Mouse (Mus musculus) CH12.LX (cell line): ENCODE results near the gene Nfia. TPM values are rescaled to one million over a fixed set of nuclear protein-coding genes. Genes with fewer than 3 reads are reported as not detected.

ENCODE experiments used
- DNase-seq: peaks from one replicate; pipeline ENCODE4 v3.0.0-alpha.2; 2013; ENCODE audit errors: extremely low read depth
- H3K27ac ChIP-seq: 2 replicates; pipeline ENCODE4 v1.5.1; 2012; ENCODE audit warnings: low read depth, mild to moderate bottlenecking, control low read depth, moderate library complexity; ENCODE audit not compliant: insufficient read depth
- H3K27me3 ChIP-seq: replicated peaks from 2 replicates; pipeline ENCODE3; 2012; ENCODE audit warnings: inconsistent platforms
- H3K36me3 ChIP-seq, 2 experiments: replicated peaks in 1 of 2; 2 replicates each; pipeline versions ENCODE3 to v1.6.1; 2012; ENCODE audit warnings: inconsistent platforms in 1 of 2, low read length in 1 of 2, mild to moderate bottlenecking in 1 of 2, mixed read lengths in 1 of 2, moderate library complexity in 1 of 2; ENCODE audit not compliant: control insufficient read depth in 1 of 2, insufficient read depth in 1 of 2
- H3K4me1 ChIP-seq, 2 experiments: 2 replicates each; pipeline ENCODE4 v1.6.1; 2012; ENCODE audit warnings: inconsistent platforms in 1 of 2, moderate library complexity in 1 of 2; ENCODE audit not compliant: insufficient read depth in 2 of 2, control insufficient read depth in 1 of 2
- H3K4me2 ChIP-seq: 2 replicates; pipeline ENCODE4 v1.6.1; 2012; ENCODE audit warnings: low read depth, mild to moderate bottlenecking, control low read depth; ENCODE audit not compliant: poor library complexity, insufficient read depth, severe bottlenecking
- H3K4me3 ChIP-seq, 3 experiments: fragments of 150-350 bp in 1 of 3; sonication (generic) in 1 of 3; replicated peaks in 1 of 3; 2 replicates each; pipeline versions ENCODE3 to v1.5.1; 2011 to 2012; ENCODE audit warnings: low read depth in 2 of 3, low read length in 2 of 3, mild to moderate bottlenecking in 2 of 3, moderate library complexity in 2 of 3, control low read depth in 1 of 3, improper control_type of control experiment in 1 of 3, inconsistent platforms in 1 of 3, mixed read lengths in 1 of 3; ENCODE audit not compliant: poor library complexity in 1 of 3
- H3K79me2 ChIP-seq: replicated peaks from 2 replicates; pipeline ENCODE4 v1.6.1; 2012; ENCODE audit warnings: mild to moderate bottlenecking, moderate library complexity; ENCODE audit not compliant: control insufficient read depth, poor library complexity, insufficient read depth, severe bottlenecking; ENCODE audit errors: extremely low read depth
- H3K9ac ChIP-seq: 2 replicates; pipeline ENCODE4 v1.6.1; 2012; ENCODE audit warnings: low read depth, mild to moderate bottlenecking, control low read depth, moderate library complexity; ENCODE audit not compliant: insufficient read depth
- H3K9me3 ChIP-seq: replicated peaks from 2 replicates; pipeline ENCODE3; 2012; ENCODE audit warnings: low read length, inconsistent platforms, mixed read lengths
- BHLHE40 ChIP-seq: IDR thresholded peaks from 2 replicates; pipeline ENCODE4 v1.6.1; 2011; ENCODE audit warnings: mild to moderate bottlenecking, low read depth, low read length, improper control_type of control experiment
- CTCF ChIP-seq, 2 experiments: IDR thresholded peaks in 1 of 2; conservative IDR thresholded peaks in 1 of 2; 2 replicates each; pipeline ENCODE4 v1.5.1; 2011 to 2012; ENCODE audit warnings: low read depth in 2 of 2, low read length in 2 of 2, improper control_type of control experiment in 1 of 2, inconsistent platforms in 1 of 2, mild to moderate bottlenecking in 1 of 2, moderate library complexity in 1 of 2
- E2F4 ChIP-seq: IDR thresholded peaks from 2 replicates; pipeline ENCODE4 v1.6.1; 2011; ENCODE audit warnings: low read depth, low read length, improper control_type of control experiment; ENCODE audit not compliant: insufficient replicate concordance
- ELF1 ChIP-seq: IDR thresholded peaks from 2 replicates; pipeline ENCODE4 v1.6.1; 2014; ENCODE audit warnings: low read depth, mild to moderate bottlenecking, inconsistent platforms, low read length, improper control_type of control experiment
- HCFC1 ChIP-seq: IDR thresholded peaks from 2 replicates; pipeline ENCODE4 v1.6.1; 2012; ENCODE audit warnings: low read depth, mild to moderate bottlenecking, inconsistent platforms, low read length, improper control_type of control experiment
- JUN ChIP-seq: IDR thresholded peaks from 2 replicates; pipeline ENCODE4 v1.6.1; 2011; ENCODE audit warnings: low read depth, mild to moderate bottlenecking, low read length, improper control_type of control experiment, moderate library complexity; ENCODE audit not compliant: insufficient read depth
- JUND ChIP-seq: conservative IDR thresholded peaks from 2 replicates; pipeline ENCODE4 v1.6.1; 2011; ENCODE audit warnings: low read depth, low read length, improper control_type of control experiment
- KAT2A ChIP-seq: IDR thresholded peaks from 2 replicates; pipeline ENCODE4 v1.6.1; 2012; ENCODE audit warnings: low read length, improper control_type of control experiment, inconsistent platforms; ENCODE audit not compliant: insufficient replicate concordance
- MAFK ChIP-seq: IDR thresholded peaks from 2 replicates; pipeline ENCODE4 v1.6.1; 2011; ENCODE audit warnings: low read length, improper control_type of control experiment; ENCODE audit not compliant: insufficient replicate concordance
- MAX ChIP-seq: IDR thresholded peaks from 2 replicates; pipeline ENCODE4 v1.6.1; 2011; ENCODE audit warnings: low read length, improper control_type of control experiment
- MAZ ChIP-seq: IDR thresholded peaks from 2 replicates; pipeline ENCODE4 v1.6.1; 2012; ENCODE audit warnings: low read depth, mild to moderate bottlenecking, inconsistent platforms, low read length, improper control_type of control experiment, moderate library complexity
- MEF2A ChIP-seq: IDR thresholded peaks from 2 replicates; pipeline ENCODE4 v1.6.1; 2014; ENCODE audit warnings: low read depth, mild to moderate bottlenecking, inconsistent platforms, low read length, improper control_type of control experiment, borderline replicate concordance
- NRF1 ChIP-seq: IDR thresholded peaks from 2 replicates; pipeline ENCODE4 v1.6.1; 2014; ENCODE audit warnings: low read depth, mild to moderate bottlenecking, inconsistent platforms, low read length, improper control_type of control experiment, moderate library complexity
- PAX5 ChIP-seq: IDR thresholded peaks from 2 replicates; pipeline ENCODE4 v1.6.1; 2012; ENCODE audit warnings: low read length, inconsistent platforms, mixed read lengths
- POLR2A ChIP-seq: IDR thresholded peaks from 2 replicates; pipeline ENCODE4 v1.6.1; 2011; ENCODE audit warnings: low read depth, mild to moderate bottlenecking, improper control_type of control experiment, low read length
- RAD21 ChIP-seq: IDR thresholded peaks from 2 replicates; pipeline ENCODE4 v1.6.1; 2011; ENCODE audit warnings: low read depth, mild to moderate bottlenecking, low read length, improper control_type of control experiment, moderate library complexity
- SMC3 ChIP-seq: IDR thresholded peaks from 2 replicates; pipeline ENCODE4 v1.6.1; 2011; ENCODE audit warnings: low read depth, low read length, improper control_type of control experiment
- TCF12 ChIP-seq: IDR thresholded peaks from 2 replicates; pipeline ENCODE4 v1.6.1; 2014; ENCODE audit warnings: low read depth, mild to moderate bottlenecking, inconsistent platforms, low read length, improper control_type of control experiment
- USF1 ChIP-seq: IDR thresholded peaks from 2 replicates; pipeline ENCODE4 v1.6.1; 2014; ENCODE audit warnings: low read depth, mild to moderate bottlenecking, inconsistent platforms, low read length, improper control_type of control experiment
- USF2 ChIP-seq: conservative IDR thresholded peaks from 2 replicates; pipeline ENCODE4 v1.6.1; 2011; ENCODE audit warnings: low read depth, low read length, improper control_type of control experiment
- ZMIZ1 ChIP-seq: IDR thresholded peaks from 2 replicates; pipeline ENCODE4 v1.6.1; 2012; ENCODE audit warnings: low read depth, mild to moderate bottlenecking, inconsistent platforms, low read length, improper control_type of control experiment
- ZNF384 ChIP-seq: IDR thresholded peaks from 2 replicates; pipeline ENCODE4 v1.6.1; 2012; ENCODE audit warnings: low read depth, low read length, improper control_type of control experiment, inconsistent platforms
- dilution Hi-C: fragments of 300-500 bp; cut with MboI; formaldehyde crosslinking; loops from 2 replicates; pipeline ENCODE4 v1.14.3; 2020; ENCODE audit warnings: low sequenced_read_pairs; ENCODE audit not compliant: extremely low pct_unique_long_range_greater_than_20kb, extremely low pct_ligation_motif_present
- in situ Hi-C: fragments of 300-500 bp; cut with MboI; formaldehyde crosslinking; loops from 3 replicates; pipeline ENCODE4 v1.14.3; 2019; ENCODE audit warnings: low sequenced_read_pairs, low pct_ligation_motif_present, low pct_unique_long_range_greater_than_20kb, mixed read lengths
- polyA plus RNA-seq: library from polyadenylated mRNA; unstranded; fragments of >175 nt; gene quantifications from 2 replicates; pipeline ENCODE4 v1.2.1, GENCODE M21; 2012; ENCODE audit warnings: low read depth; ENCODE audit not compliant: insufficient read length
- total RNA-seq, 2 experiments: library from RNA; depleted of rRNA; stranded (reverse); fragments of 300-350 nt in 1 of 2; fragments of >200 nt in 1 of 2; gene quantifications; 2 replicates each; pipeline ENCODE4 v1.2.3; 2012 to 2014

The Nfia gene
- total and polyA plus RNA-seq, 3 experiments = not detected

DNA sequence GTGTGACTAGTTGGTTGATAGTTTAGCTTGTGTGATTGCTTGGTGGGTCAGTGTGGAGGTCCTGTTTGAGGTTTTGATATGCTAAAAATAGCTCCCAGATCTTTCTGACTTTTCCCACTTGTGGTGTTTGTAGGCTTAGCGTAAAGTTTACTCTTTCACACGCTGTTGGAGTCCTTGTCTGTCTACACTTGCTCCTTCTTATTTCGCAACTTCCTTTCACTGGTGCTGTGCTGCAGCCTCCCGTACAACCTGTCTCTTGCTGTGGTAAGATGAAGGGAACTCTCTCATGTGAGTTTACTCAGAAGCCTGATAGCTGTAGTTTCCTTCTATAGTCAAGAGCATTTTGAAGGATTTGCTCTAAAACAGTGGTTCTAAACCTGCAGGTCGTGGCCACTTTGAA, 69.2 kb downstream of the Nfia start:
- Histone ChIP-seq H3K9me3 (peaks cover 65% of the 10 kb centered on the region), H3K4me2 (no peak overlapping the region), H3K36me3 (no peaks in the 10 kb centered on the region), H3K9ac (no peak overlapping the region), H3K4me1 (no peaks in the 10 kb centered on the region), H3K4me3 (no peak overlapping the region), H3K79me2 (no peaks in the 10 kb centered on the region), H3K27ac (no peak overlapping the region), H3K27me3 (no peaks in the 10 kb centered on the region)
- TF ChIP-seq BHLHE40 = no peak
- TF ChIP-seq RAD21 = no peak
- no peak for TF ChIP-seq PAX5
- no peak for TF ChIP-seq ZMIZ1
- dilution Hi-C loops = no loop called here
- no peak for DNase-seq
- in situ Hi-C loops = no loop called here

DNA sequence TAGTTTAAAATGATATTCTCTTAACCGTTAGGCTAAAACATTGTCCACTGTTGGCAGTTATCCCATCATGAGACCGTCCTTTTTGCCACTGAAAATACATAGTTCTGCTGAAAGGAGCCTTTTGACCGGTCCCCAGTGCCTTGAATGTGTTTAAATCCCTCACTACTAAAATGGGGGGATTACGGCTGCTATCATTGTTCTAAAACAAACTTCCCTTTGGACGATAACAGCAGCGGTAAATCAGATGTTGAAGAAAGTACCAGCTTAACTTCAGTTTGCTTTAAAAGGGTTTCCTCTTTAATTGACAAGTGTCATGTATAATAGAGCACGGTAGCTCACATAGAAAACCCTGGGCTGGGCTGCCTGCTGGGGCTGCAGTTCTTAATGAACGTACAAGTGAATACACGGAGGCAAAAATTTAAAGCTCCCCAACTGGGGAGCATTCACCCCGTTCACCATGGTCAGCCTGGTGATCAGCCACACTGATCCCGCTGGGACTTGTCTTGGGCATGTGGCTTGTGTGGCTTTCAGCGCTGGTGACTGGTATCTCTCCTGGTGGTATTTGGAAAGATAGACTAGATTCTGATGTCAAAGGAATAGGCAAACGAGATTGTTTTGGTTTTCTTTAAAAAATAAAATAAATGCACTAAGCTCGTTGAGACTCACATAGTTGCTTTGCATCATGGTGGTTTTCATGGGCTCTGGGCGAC, 71.6 kb downstream of the Nfia start:
- no peak overlapping the region for H3K4me2 ChIP-seq
- no peak overlapping the region for H3K9ac ChIP-seq
- in situ Hi-C loops (no loop called here), dilution Hi-C loops (no loop called here)
- no peaks in the 10 kb centered on the region for H3K36me3 ChIP-seq
- H3K27ac ChIP-seq = no peak overlapping the region
- no peaks in the 10 kb centered on the region for H3K4me1 ChIP-seq
- no peak overlapping the region for H3K4me3 ChIP-seq
- TF ChIP-seq TCF12 (no peak), MAZ (no peak), E2F4 (no peak), ZMIZ1 (no peak), JUN (no peak), JUND (no peak), KAT2A (no peak)
- no peak for DNase-seq
- H3K79me2 ChIP-seq = no peaks in the 10 kb centered on the region
- peaks cover 58% of the 10 kb centered on the region for H3K9me3 ChIP-seq
- no peaks in the 10 kb centered on the region for H3K27me3 ChIP-seq

DNA sequence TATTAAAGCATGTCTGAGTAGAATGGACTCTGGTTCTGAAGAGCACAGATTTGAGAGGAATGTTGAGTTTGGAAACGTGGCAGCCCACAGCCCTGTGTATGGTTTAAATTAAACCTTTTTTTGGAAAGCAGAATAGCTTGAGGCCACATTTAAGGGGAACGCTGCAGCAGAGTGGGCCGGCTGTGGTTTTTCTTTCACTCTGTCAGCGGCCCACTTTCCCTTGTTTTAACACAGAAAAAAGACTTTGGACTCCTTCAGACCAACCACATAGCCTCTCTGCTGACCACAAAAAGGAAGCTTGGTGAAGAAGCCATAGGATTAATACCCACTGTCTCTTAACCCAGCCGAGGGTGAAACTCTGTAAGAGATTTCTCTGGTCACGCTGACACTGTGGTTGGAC, 72.4 kb downstream of the Nfia start:
- TF ChIP-seq ZNF384 = no peak
- no peak for TF ChIP-seq MEF2A
- no peak for TF ChIP-seq USF1
- no peak for TF ChIP-seq MAFK
- no peak for TF ChIP-seq SMC3
- no peak for TF ChIP-seq RAD21
- TF ChIP-seq MAX = no peak
- no peak for TF ChIP-seq ELF1
- no peak for TF ChIP-seq MAZ
- TF ChIP-seq POLR2A = no peak
- TF ChIP-seq NRF1 = no peak
- no peak for TF ChIP-seq E2F4
- no peak for TF ChIP-seq HCFC1
- TF ChIP-seq USF2 = no peak
- TF ChIP-seq CTCF (conservative IDR thresholded peaks at IDR 0.05 in 1 of 2, IDR thresholded peaks at IDR 0.05 in 1 of 2; ENCODE audit: low read depth in 2 of 2, low read length in 2 of 2) = no peak
- H3K9me3 ChIP-seq = peaks cover 51% of the 10 kb centered on the region
- no peak overlapping the region for H3K4me3 ChIP-seq
- no peak for DNase-seq
- no peaks in the 10 kb centered on the region for H3K79me2 ChIP-seq
- H3K27me3 ChIP-seq = no peaks in the 10 kb centered on the region
- no peaks in the 10 kb centered on the region for H3K36me3 ChIP-seq
- dilution Hi-C loops (no loop called here), in situ Hi-C loops (no loop called here)
- H3K9ac ChIP-seq = no peak overlapping the region
- H3K27ac ChIP-seq = no peak overlapping the region
- no peak overlapping the region for H3K4me2 ChIP-seq
- H3K4me1 ChIP-seq = no peaks in the 10 kb centered on the region
